Mouse (Mus musculus): ENCODE results near the gene C1qtnf7. TPM values are rescaled to one million over a fixed set of nuclear protein-coding genes. Genes with fewer than 3 reads are reported as not detected.

The C1qtnf7 gene
- polyA plus RNA-seq, 1 experiment from 2014 or later: 17.7 TPM

DNA sequence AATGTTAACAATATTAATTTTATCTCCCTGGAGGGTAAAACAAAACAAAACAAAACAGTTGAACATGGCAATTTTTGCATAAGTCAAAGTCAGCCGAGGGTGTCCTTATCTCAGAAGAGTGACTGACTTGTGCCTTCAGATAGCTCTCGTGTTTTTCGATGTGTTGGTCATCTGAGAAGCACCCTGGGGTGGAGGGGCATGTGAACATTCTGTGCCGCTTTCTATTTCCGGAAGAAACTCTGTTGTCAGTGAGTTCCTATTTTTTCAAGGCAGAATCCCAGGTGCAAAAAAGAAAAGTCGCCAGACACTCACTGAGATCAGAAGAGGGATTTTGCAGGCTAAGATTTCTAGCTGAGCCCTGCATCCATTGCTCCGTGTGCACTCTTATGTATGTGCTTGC lies 1.2 kb downstream of the C1qtnf7 start:
- H3K27me3 ChIP-seq (replicated peaks): no peaks in the 10 kb centered on the region
- H3K9ac ChIP-seq: no peak overlapping the region
- H3K27ac ChIP-seq: peak overlapping the region; percentile 11; the same call in 1 of the 2 replicates

GRCm38 (mm10) chr5:43517313-43517712 lies 2.0 kb downstream of the C1qtnf7 start:
- 81% methylated on average over 13 of the region's 13 CpGs for WGBS
- no peak overlapping the region for H3K9ac ChIP-seq
- ATAC-seq (ENCODE audit: insufficient read depth, low FRiP score, low read depth): peak; percentile 43; the same call in 1 of the 2 replicates
- H3K4me2 ChIP-seq: peak overlapping the region; percentile 38
- no peak overlapping the region for H3K27ac ChIP-seq
- no peaks in the 10 kb centered on the region for H3K27me3 ChIP-seq (replicated peaks)
- no peaks in the 10 kb centered on the region for H3K9me3 ChIP-seq
- H3K4me1 ChIP-seq: no peaks in the 10 kb centered on the region
- H3K36me3 ChIP-seq: no peaks in the 10 kb centered on the region
- H3K4me3 ChIP-seq (replicated peaks): peak overlapping the region; percentile 29

More for the DNA sequence above, 1.2 kb downstream of the C1qtnf7 start:
- Histone ChIP-seq H3K9me3 (no peaks in the 10 kb centered on the region), H3K36me3 (no peaks in the 10 kb centered on the region), H3K4me2 (peak overlapping the region; percentile 38), H3K4me1 (no peaks in the 10 kb centered on the region), H3K4me3 (replicated peaks) (peak overlapping the region; percentile 29)
- no peak for ATAC-seq (ENCODE audit: insufficient read depth, low FRiP score, low read depth)
- WGBS: 47% methylated on average over 7 of the region's 7 CpGs

DNA sequence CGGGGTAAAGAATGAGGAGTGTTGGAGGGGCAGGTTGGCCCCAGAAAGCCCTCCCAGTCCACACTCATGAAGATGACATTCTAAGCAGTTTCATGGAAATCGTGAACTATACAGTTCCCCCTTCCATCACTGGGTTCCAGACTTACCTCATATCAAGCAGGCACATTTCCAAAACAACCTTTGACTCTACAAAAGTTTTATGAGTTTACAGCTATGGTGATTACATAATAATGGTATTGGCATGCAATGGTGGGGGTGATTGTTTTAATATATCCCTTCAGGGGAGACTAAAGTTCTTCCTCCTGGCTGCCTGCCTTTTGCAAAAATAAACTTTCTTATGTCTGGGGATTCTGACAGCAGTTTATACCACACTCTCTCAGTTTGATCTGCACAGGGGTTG lies 4.6 kb downstream of the C1qtnf7 start:
- H3K4me3 ChIP-seq (replicated peaks): no peak overlapping the region
- H3K9me3 ChIP-seq: no peaks in the 10 kb centered on the region
- no peaks in the 10 kb centered on the region for H3K27me3 ChIP-seq (replicated peaks)
- ATAC-seq (ENCODE audit: insufficient read depth, low FRiP score, low read depth): no peak
- H3K9ac ChIP-seq: no peak overlapping the region
- H3K4me1 ChIP-seq: no peaks in the 10 kb centered on the region
- no peak overlapping the region for H3K4me2 ChIP-seq
- H3K27ac ChIP-seq: no peak overlapping the region
- no peaks in the 10 kb centered on the region for H3K36me3 ChIP-seq
- 71% methylated on average over 2 of the region's 2 CpGs for WGBS

- H3K27me3 ChIP-seq (replicated peaks): no peaks in the 10 kb centered on the region
- H3K4me3 ChIP-seq (replicated peaks): no peak overlapping the region
- WGBS: 68% methylated on average over 7 of the region's 7 CpGs
- H3K36me3 ChIP-seq: no peaks in the 10 kb centered on the region
- H3K9ac ChIP-seq: no peak overlapping the region
- H3K27ac ChIP-seq: no peak overlapping the region
- no peaks in the 10 kb centered on the region for H3K9me3 ChIP-seq
- no peaks in the 10 kb centered on the region for H3K4me1 ChIP-seq
- no peak for ATAC-seq (ENCODE audit: insufficient read depth, low FRiP score, low read depth)
- no peak overlapping the region for H3K4me2 ChIP-seq
These were observed 6.0 kb downstream of the C1qtnf7 start for GRCm38 (mm10) chr5:43521369-43521768.

DNA sequence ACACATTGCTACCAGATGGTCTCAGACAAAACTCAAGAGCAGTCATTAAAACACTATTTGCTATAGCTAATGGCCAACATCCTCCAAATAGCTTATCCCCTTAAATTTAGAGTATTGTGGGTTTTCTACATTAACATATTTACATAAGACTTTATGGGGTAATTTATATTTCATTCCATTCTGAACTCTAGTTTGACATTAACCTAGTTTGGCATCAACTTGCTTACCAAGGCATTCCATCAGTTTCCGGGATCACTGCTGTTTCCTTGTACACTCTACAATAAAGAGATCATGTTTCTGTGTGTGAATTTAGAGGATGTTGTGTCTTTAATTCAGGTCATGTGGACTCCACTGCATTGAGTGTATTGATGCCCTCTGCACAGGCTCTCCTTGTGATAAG lies 7.5 kb downstream of the C1qtnf7 start:
- no peak overlapping the region for H3K4me2 ChIP-seq
- no peaks in the 10 kb centered on the region for H3K9me3 ChIP-seq
- H3K9ac ChIP-seq: no peak overlapping the region
- H3K27me3 ChIP-seq (replicated peaks): no peaks in the 10 kb centered on the region
- ATAC-seq (ENCODE audit: insufficient read depth, low FRiP score, low read depth): no peak
- no peak overlapping the region for H3K27ac ChIP-seq
- H3K4me3 ChIP-seq (replicated peaks): no peak overlapping the region
- no peaks in the 10 kb centered on the region for H3K4me1 ChIP-seq
- WGBS: 59% methylated on average over 1 of the region's 1 CpGs
- H3K36me3 ChIP-seq: no peaks in the 10 kb centered on the region

DNA sequence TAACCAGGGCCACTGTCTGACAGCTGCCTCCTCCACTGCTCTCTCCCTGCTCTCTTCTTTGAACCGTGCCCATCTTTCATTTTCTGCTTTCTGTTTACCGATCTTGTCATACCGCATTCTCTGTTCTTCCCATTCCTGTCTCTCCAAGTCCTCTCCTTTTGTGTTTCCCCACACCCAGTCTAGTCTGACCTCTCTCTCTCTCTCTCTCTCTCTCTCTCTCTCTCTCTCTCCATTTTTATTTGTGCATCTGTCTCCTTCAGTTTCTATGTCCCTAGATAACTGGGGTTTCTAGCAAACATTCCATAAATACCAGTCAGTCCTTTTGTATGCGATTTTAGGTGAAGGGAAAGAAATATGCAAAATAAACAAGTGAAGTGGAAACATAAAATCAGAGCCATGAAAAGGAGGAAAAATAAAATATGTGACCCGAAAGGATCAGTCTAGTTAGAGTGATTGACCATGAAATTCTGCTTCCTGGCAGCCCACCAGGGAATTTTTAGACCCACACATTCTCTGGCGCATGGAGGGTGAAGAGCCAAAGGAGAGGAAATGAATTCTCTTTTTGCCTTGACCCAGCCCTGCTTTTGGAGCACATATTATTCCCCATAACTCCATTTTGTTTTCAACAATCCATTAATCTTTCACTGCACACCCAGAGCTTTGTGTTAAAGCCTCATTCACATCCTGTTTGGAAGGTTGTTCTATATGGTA lies 11.7 kb downstream of the C1qtnf7 start:
- 45% methylated on average over 6 of the region's 6 CpGs for WGBS
- Histone ChIP-seq H3K27ac (no peak overlapping the region), H3K4me3 (replicated peaks) (no peak overlapping the region)

GRCm38 (mm10) chr5:43530186-43530585 lies 14.8 kb downstream of the C1qtnf7 start:
- H3K36me3 ChIP-seq: no peaks in the 10 kb centered on the region
- no peak overlapping the region for H3K27ac ChIP-seq
- no peaks in the 10 kb centered on the region for H3K4me1 ChIP-seq
- H3K4me2 ChIP-seq: no peak overlapping the region
- H3K4me3 ChIP-seq (replicated peaks): no peak overlapping the region
- ATAC-seq (ENCODE audit: insufficient read depth, low FRiP score, low read depth): no peak
- no peaks in the 10 kb centered on the region for H3K27me3 ChIP-seq (replicated peaks)
- WGBS: 73% methylated on average over 3 of the region's 3 CpGs
- H3K9ac ChIP-seq: no peak overlapping the region
- H3K9me3 ChIP-seq: no peaks in the 10 kb centered on the region

More for the DNA sequence above, 11.7 kb downstream of the C1qtnf7 start:
- Histone ChIP-seq H3K9me3 (no peaks in the 10 kb centered on the region), H3K9ac (no peak overlapping the region), H3K4me2 (no peak overlapping the region), H3K27me3 (replicated peaks) (no peaks in the 10 kb centered on the region), H3K4me1 (no peaks in the 10 kb centered on the region), H3K36me3 (no peaks in the 10 kb centered on the region)
- no peak for ATAC-seq (ENCODE audit: insufficient read depth, low FRiP score, low read depth)

DNA sequence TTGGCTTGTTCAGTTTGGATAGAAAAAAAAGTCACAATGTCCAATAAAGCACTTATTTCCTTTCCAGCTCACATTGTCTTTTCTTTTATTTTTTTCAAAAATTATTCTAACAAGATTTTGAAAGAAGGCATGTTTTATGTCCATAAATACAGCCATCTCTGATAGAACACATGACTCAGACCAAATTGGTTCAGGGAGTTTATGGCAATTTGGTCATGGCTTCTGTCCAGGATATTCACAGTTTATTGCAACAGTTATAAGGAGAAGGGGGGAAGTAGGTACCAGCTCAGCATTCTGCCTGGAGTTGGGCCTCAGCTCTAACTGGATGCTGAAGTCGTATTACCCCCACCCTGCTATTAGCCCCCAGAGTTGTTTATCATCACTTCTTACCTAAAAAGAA lies 15.5 kb downstream of the C1qtnf7 start:
- Histone ChIP-seq H3K27me3 (replicated peaks) (no peaks in the 10 kb centered on the region), H3K4me1 (no peaks in the 10 kb centered on the region), H3K4me3 (replicated peaks) (no peak overlapping the region), H3K9me3 (no peaks in the 10 kb centered on the region), H3K9ac (no peak overlapping the region), H3K27ac (no peak overlapping the region), H3K4me2 (no peak overlapping the region), H3K36me3 (no peaks in the 10 kb centered on the region)
- ATAC-seq (ENCODE audit: insufficient read depth, low FRiP score, low read depth): no peak
- 55% methylated on average over 1 of the region's 1 CpGs for WGBS

DNA sequence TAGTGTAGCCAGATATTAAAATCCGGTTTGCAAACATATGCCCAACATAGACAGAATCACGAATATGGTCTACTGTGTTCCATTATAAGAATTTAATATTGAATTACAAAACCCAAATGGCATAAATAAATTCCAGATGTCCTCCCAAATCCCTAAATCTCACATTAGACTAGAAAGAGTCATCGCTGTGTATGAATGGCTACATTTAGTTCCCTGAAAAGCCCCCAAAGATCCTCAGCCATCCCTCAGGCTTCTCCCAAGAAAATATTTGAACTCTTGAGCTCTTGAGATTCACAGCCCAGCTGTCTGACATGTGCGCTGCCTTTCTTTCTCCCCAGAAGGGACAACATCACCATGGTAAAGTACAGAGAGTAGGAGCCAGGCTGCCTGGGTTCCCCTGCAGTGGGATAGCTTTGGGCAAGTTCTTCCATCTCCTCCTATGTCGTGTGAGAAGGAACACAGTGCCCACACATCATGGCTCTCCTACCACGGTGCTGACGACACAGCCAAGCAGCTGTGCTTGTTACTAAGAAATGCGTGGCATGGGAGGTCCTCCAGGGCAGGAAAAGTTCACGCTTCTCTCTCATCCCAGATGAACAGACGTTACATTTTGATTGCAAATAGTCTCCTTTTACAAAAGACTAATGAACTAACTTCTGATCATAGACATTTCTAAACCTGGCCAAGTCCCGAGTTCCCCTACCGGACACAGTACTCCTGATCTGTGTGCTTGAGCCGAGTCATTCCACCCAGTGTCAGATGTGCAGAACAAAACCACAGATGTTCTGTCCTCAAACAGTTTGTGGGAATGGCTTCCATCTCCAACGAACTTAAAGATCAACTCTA lies 23.2 kb downstream of the C1qtnf7 start:
- H3K27ac ChIP-seq: peak overlapping the region; percentile 68; the same call in 1 of the 2 replicates
- no peaks in the 10 kb centered on the region for H3K27me3 ChIP-seq (replicated peaks)
- no peak for ATAC-seq (ENCODE audit: insufficient read depth, low FRiP score, low read depth)
- no peaks in the 10 kb centered on the region for H3K36me3 ChIP-seq
- no peaks in the 10 kb centered on the region for H3K4me1 ChIP-seq
- no peak overlapping the region for H3K4me3 ChIP-seq (replicated peaks)
- no peaks in the 10 kb centered on the region for H3K9me3 ChIP-seq
- 58% methylated on average over 14 of the region's 14 CpGs for WGBS
- no peak overlapping the region for H3K9ac ChIP-seq
- H3K4me2 ChIP-seq: no peak overlapping the region

GRCm38 (mm10) chr5:43539168-43539516 lies 23.8 kb downstream of the C1qtnf7 start:
- H3K27ac ChIP-seq: 0 out of 2 replicates have a peak overlapping the region, but pooled peaks have one; percentile 68
- no peak for ATAC-seq (ENCODE audit: insufficient read depth, low FRiP score, low read depth)
- no peaks in the 10 kb centered on the region for H3K4me1 ChIP-seq
- H3K9ac ChIP-seq: no peak overlapping the region
- H3K4me2 ChIP-seq: no peak overlapping the region
- 35% methylated on average over 3 of the region's 3 CpGs for WGBS
- H3K4me3 ChIP-seq (replicated peaks): no peak overlapping the region
- no peaks in the 10 kb centered on the region for H3K9me3 ChIP-seq
- H3K27me3 ChIP-seq (replicated peaks): no peaks in the 10 kb centered on the region
- H3K36me3 ChIP-seq: no peaks in the 10 kb centered on the region

DNA sequence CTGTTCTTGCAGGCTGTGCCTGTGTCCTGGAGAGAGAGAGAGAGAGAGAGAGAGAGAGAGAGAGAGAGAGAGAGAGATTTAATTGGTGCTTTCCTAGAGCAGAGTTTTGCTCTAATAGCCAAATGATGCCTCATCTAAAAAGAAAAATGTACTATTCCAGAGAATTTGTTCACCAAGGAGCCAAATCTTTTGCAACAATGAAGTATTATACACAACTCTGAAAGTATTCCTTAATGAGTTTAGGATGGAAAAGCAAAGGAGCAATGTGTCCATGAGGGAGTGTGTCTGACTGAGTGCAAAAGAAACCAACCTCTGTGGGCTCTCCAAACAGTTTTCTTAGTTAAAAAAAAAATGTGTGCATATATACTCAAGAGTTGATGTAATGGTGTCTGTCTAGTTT lies 24.5 kb downstream of the C1qtnf7 start:
- Histone ChIP-seq H3K36me3 (no peaks in the 10 kb centered on the region), H3K9ac (no peak overlapping the region), H3K9me3 (no peaks in the 10 kb centered on the region), H3K4me3 (replicated peaks) (no peak overlapping the region), H3K4me2 (no peak overlapping the region), H3K27ac (no peak overlapping the region), H3K4me1 (no peaks in the 10 kb centered on the region), H3K27me3 (replicated peaks) (no peaks in the 10 kb centered on the region)
- no peak for ATAC-seq (ENCODE audit: insufficient read depth, low FRiP score, low read depth)

- Histone ChIP-seq H3K4me1 (no peaks in the 10 kb centered on the region), H3K27me3 (replicated peaks) (no peaks in the 10 kb centered on the region), H3K27ac (no peak overlapping the region), H3K9me3 (no peaks in the 10 kb centered on the region), H3K4me3 (replicated peaks) (no peak overlapping the region), H3K4me2 (no peak overlapping the region), H3K9ac (no peak overlapping the region), H3K36me3 (no peaks in the 10 kb centered on the region)
- 79% methylated on average over 5 of the region's 5 CpGs for WGBS
- ATAC-seq (ENCODE audit: insufficient read depth, low FRiP score, low read depth): no peak
These were observed 26.2 kb downstream of the C1qtnf7 start for GRCm38 (mm10) chr5:43541492-43541891.

Data from stomach, embryonic 15.5 days (tissue).